Mouse (Mus musculus) heart, adult 2 months (tissue): ENCODE measurements around the gene Defa25. TPM values are rescaled to one million over a fixed set of nuclear protein-coding genes. Genes with fewer than 3 reads are reported as not detected.
A peak's percentile ranks its signal among the peaks of the same experiment; 100 is the strongest.
"Not testable (repeated sequence)": the region's sequence is repeated elsewhere in the genome, so short reads cannot be mapped to it uniquely, and the experiment has no call there.

Experiments
- DNase-seq, 2 experiments: peaks; one replicate each; pipeline ENCODE4 v3.0.0; 2021
- H3K27ac ChIP-seq: fragments of 200-600 bp; 2 replicates; pipeline ENCODE4 v1.8.1; 2022
- H3K27me3 ChIP-seq: fragments of 200-500 bp; 2 replicates; pipeline ENCODE4 v1.6.1; 2012; ENCODE audit warnings: mild to moderate bottlenecking, low read length, inconsistent platforms, mixed read lengths; ENCODE audit not compliant: control insufficient read depth, insufficient read depth
- H3K36me3 ChIP-seq: fragments of 200-500 bp; 2 replicates; pipeline ENCODE4 v1.6.1; 2012; ENCODE audit warnings: low read length, inconsistent platforms; ENCODE audit not compliant: control insufficient read depth, insufficient read depth
- H3K4me1 ChIP-seq: fragments of 200-500 bp; 2 replicates; pipeline ENCODE4 v1.6.1; 2011; ENCODE audit warnings: low read length; ENCODE audit not compliant: control insufficient read depth, insufficient read depth
- H3K4me3 ChIP-seq: fragments of 200-600 bp; 2 replicates; pipeline ENCODE4 v1.8.1; 2022
- H3K79me2 ChIP-seq: fragments of 200-500 bp; replicated peaks from 2 replicates; pipeline ENCODE4 v1.6.1; 2012; ENCODE audit warnings: mild to moderate bottlenecking, inconsistent platforms, low read length, moderate library complexity, mixed read lengths; ENCODE audit not compliant: control insufficient read depth, insufficient read depth
- H3K9ac ChIP-seq: fragments of 200-500 bp; 2 replicates; pipeline ENCODE4 v1.6.1; 2012; ENCODE audit warnings: low read depth, mild to moderate bottlenecking, control low read depth, inconsistent platforms, low read length, mixed read lengths
- CTCF ChIP-seq: fragments of 200-600 bp; IDR thresholded peaks from 2 replicates; pipeline ENCODE4 v1.8.1; 2022; ENCODE audit warnings: antibody characterized with exemption, mild to moderate bottlenecking, moderate library complexity
- EP300 ChIP-seq: fragments of 200-500 bp; IDR thresholded peaks from 2 replicates; pipeline ENCODE4 v1.6.1; 2011; ENCODE audit warnings: low read depth, low read length, control low read depth; ENCODE audit not compliant: insufficient read depth
- POLR2A ChIP-seq: fragments of 200-500 bp; IDR thresholded peaks from 2 replicates; pipeline ENCODE4 v1.6.1; 2011; ENCODE audit warnings: mild to moderate bottlenecking, low read depth, low read length, control low read depth; ENCODE audit not compliant: insufficient read depth
- WGBS: fragments of 180-500 bp; shearing (Covaris S2); methylation state at CpG from one replicate; pipeline ENCODE4 v1.1.7; 2018; 5-methylcytosine and 5-hydroxymethylcytosine counted together
- intact Hi-C: fragments of 180-260 bp; cut with DNase I; formaldehyde crosslinking; loops from one replicate; pipeline ENCODE4 v1.15.1; 2025
- long read RNA-seq: library from polyadenylated mRNA; stranded (forward); transcript quantifications from one replicate; pipeline ENCODE4 v2.0.0, GENCODE M21; 2021
- polyA plus RNA-seq: library from polyadenylated mRNA; depleted of rRNA; stranded (reverse); fragments of >200 nt; gene quantifications from 2 replicates; pipeline ENCODE4 v1.2.3, GENCODE M21; 2012; rRNA removed
- total RNA-seq, 2 experiments: library from RNA; stranded (reverse); gene quantifications; 2 replicates each; pipeline ENCODE4 v1.2.3; 2021

Gene Defa25
- total RNA-seq, result not detected
- polyA plus RNA-seq, result not detected in 2 replicates
- long read RNA-seq, result 0 reads

DNA sequence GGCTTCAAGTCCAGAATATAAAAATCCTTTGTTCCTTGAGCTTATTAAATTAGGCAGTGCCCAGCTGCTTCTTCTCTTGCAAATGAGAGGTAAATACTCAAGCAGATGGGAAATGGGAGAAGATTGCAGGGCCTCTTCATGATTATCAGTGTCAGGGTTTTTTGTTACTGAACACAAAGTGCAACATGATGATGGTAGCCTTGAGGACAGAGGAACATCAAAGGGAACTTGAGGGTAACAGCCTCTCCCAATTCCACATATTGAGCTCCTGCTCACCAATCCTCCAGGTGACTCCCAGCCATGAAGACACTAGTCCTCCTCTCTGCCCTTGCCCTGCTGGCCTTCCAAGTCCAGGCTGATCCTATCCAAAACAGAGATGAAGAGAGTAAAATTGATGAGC, at the start of gene Defa25:
TSS of gene Defa25 (plus strand) at position 301 of the 400 bp plus-strand sequence.
- H3K4me3 ChIP-seq, H3K4me1 ChIP-seq, H3K36me3 ChIP-seq, intact Hi-C loops, H3K9ac ChIP-seq, DNase-seq, H3K27ac ChIP-seq, H3K27me3 ChIP-seq, H3K79me2 ChIP-seq: not testable (repeated sequence)

- H3K79me2 ChIP-seq, H3K9ac ChIP-seq, intact Hi-C loops, DNase-seq, H3K4me1 ChIP-seq, H3K27me3 ChIP-seq, H3K27ac ChIP-seq, H3K4me3 ChIP-seq, H3K36me3 ChIP-seq: not testable (repeated sequence)
- WGBS, result no CpG with 5 or more reads among the region's 1 CpGs
Observed at GRCm38 (mm10) chr8:21054747-21055146, 29.5 kb upstream of the Defa25 start, which contains the start of gene Defa23. TSS of gene Defa23 (plus strand) at chr8:21055047.

DNA sequence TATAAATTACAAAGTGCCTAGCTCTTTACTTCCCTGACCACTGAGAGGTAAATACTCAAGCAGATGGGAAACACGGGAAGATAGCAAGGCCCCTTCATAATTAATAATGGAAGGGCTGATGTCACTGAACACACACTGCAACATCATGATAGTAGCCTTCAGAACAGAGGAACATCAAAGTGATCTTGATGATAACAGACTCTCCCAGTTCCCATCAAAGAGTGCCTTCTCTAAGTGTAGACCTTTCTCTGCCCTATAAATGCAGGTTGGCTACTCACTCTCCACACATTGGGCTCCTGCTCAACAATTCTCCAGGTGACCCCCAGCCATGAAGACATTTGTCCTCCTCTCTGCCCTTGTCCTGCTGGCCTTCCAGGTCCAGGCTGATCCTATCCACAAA, 19.5 kb upstream of the Defa25 start, which contains the start of gene Defa35:
TSS of gene Defa35 (plus strand) at position 301 of the 400 bp plus-strand sequence.
- intact Hi-C loops, result not testable (repeated sequence)

DNA sequence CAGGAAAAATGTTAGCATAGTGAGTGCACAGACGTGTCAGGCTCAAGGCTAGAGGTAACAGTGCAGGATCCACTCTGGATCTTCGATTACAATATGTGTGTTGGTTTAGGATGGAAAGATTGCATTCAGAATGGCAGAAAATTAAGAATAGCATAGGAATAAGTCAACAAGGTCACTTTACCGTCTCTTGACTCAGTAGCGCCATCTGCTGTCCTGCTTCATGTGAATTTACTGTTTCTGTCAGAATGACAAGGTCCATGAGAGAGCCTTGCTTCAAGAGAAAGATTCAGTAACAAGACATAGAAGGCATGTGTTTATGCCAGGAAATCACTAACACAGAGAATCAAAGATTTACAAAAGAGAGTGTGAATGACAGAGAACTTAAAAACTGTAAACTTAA, 8.9 kb downstream of the Defa25 start:
- 37% methylated on average over 4 of the region's 4 CpGs for WGBS
- intact Hi-C loops, result no loop called here
- no peak overlapping the region for H3K4me3 ChIP-seq

More for the DNA sequence above, 19.5 kb upstream of the Defa25 start, which contains the start of gene Defa35:
- not testable (repeated sequence) for H3K79me2 ChIP-seq, H3K4me3 ChIP-seq, DNase-seq, H3K27me3 ChIP-seq, H3K36me3 ChIP-seq, H3K4me1 ChIP-seq, H3K27ac ChIP-seq, H3K9ac ChIP-seq
- 48% methylated on average over 1 of the region's 1 CpGs for WGBS

DNA sequence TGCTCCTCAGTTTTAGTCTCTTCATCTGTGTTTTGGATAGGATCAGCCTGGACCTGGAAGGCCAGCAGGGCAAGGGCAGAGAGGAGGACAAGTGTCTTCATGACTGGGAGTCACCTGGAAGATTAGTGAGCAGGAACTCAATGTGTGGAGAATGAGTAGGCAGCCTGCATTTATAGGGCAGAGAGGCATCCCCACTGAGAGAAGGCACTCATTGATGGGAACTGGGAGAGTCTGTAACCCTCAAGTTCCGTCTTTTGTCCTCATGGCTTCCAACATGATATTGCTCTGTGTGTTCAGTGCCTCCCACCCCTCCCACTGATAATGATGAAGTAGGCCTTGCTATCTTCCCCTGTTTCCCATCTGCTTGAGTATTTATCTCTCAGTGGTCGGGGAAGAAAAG, 11.7 kb downstream of the Defa25 start, which contains the start of gene Gm14851:
TSS of gene Gm14851 (minus strand) at position 101 of the 400 bp plus-strand sequence.
- WGBS, result no CpG with 5 or more reads among the region's 2 CpGs
- intact Hi-C loops, DNase-seq, H3K4me3 ChIP-seq, H3K36me3 ChIP-seq, H3K79me2 ChIP-seq, H3K9ac ChIP-seq, H3K27me3 ChIP-seq, H3K27ac ChIP-seq, H3K4me1 ChIP-seq: not testable (repeated sequence)

More for the DNA sequence above, 8.9 kb downstream of the Defa25 start:
- no peak overlapping the region for H3K27ac ChIP-seq
- H3K9ac ChIP-seq, result no peak overlapping the region
- no peaks in the 10 kb centered on the region for H3K27me3 ChIP-seq
- no peak for DNase-seq
- no peaks in the 10 kb centered on the region for H3K79me2 ChIP-seq
- TF ChIP-seq POLR2A, result no peak
- no peak for TF ChIP-seq EP300
- peak; percentile 12; the same call in 1 of the 2 replicates for TF ChIP-seq CTCF
- H3K4me1 ChIP-seq, result no peaks in the 10 kb centered on the region
- H3K36me3 ChIP-seq, result no peaks in the 10 kb centered on the region

DNA sequence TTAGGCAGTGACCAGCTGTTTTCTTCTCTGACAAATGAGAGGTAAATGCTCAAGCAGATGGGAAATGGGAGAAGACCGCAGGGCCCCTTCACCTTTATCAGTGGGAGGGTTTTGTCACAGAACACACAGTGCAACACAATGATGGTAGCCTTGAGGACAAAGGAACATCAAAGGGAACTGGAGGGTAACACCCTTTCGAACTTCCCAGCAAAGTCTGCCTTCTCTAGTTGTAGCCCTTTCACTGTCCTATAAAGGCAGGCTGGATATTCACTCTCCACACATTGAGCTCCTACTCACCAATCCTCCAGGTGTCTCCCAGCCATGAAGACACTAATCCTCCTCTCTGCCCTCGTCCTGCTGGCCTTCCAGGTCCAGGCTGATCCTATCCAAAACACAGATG, 50.1 kb downstream of the Defa25 start, which contains the start of gene Defa30:
TSS of gene Defa30 (plus strand) at position 301 of the 400 bp plus-strand sequence.
- H3K27me3 ChIP-seq, DNase-seq, H3K9ac ChIP-seq, H3K4me1 ChIP-seq, intact Hi-C loops, H3K4me3 ChIP-seq, H3K27ac ChIP-seq, H3K36me3 ChIP-seq, H3K79me2 ChIP-seq: not testable (repeated sequence)
- 42% methylated on average over 3 of the region's 3 CpGs for WGBS

Other genes with a start within 250 kb of the Defa25 start
- not detected for gene Defb33, start 191.8 kb upstream of the Defa25 start, total RNA-seq
- gene Defb33, start 191.8 kb upstream of the Defa25 start, polyA plus RNA-seq, result not detected in 2 replicates
- not detected for gene Gm15056, start 181.8 kb upstream of the Defa25 start, total RNA-seq
- not detected in 2 replicates for gene Gm15056, start 181.8 kb upstream of the Defa25 start, polyA plus RNA-seq
- gene Gm6040, start 162.4 kb upstream of the Defa25 start, total RNA-seq, result not detected
- gene Gm6040, start 162.4 kb upstream of the Defa25 start, polyA plus RNA-seq, result not detected in 2 replicates
- not detected for gene AY761185, start 139.7 kb upstream of the Defa25 start, total RNA-seq
- gene AY761185, start 139.7 kb upstream of the Defa25 start, polyA plus RNA-seq, result not detected in 2 replicates
- not detected for gene Defa21, start 58.9 kb upstream of the Defa25 start, total RNA-seq
- gene Defa21, start 58.9 kb upstream of the Defa25 start, polyA plus RNA-seq, result not detected in 2 replicates
- gene Defa23, start 29.4 kb upstream of the Defa25 start, total RNA-seq, result not detected
- gene Defa23, start 29.4 kb upstream of the Defa25 start, polyA plus RNA-seq, result 0.88 TPM in 1 of 2 replicates, not detected in the other
- not detected for gene Defa35, start 19.4 kb upstream of the Defa25 start, total RNA-seq
- not detected in 2 replicates for gene Defa35, start 19.4 kb upstream of the Defa25 start, polyA plus RNA-seq
- gene Gm14851, start 11.6 kb downstream of the Defa25 start, total RNA-seq, result not detected
- gene Gm14851, start 11.6 kb downstream of the Defa25 start, polyA plus RNA-seq, result not detected in 2 replicates
- not detected for gene Defa30, start 50.2 kb downstream of the Defa25 start, total RNA-seq
- gene Defa30, start 50.2 kb downstream of the Defa25 start, polyA plus RNA-seq, result not detected in 2 replicates
- not detected for gene Defa22, start 77.8 kb downstream of the Defa25 start, total RNA-seq
- gene Defa22, start 77.8 kb downstream of the Defa25 start, polyA plus RNA-seq, result not detected in 2 replicates
- gene Defa31, start 107.2 kb downstream of the Defa25 start, total RNA-seq, result not detected
- not detected in 2 replicates for gene Defa31, start 107.2 kb downstream of the Defa25 start, polyA plus RNA-seq
- gene Gm15293, start 117.1 kb downstream of the Defa25 start, total RNA-seq, result not detected
- not detected in 2 replicates for gene Gm15293, start 117.1 kb downstream of the Defa25 start, polyA plus RNA-seq
- gene Gm15292, start 165.3 kb downstream of the Defa25 start, total RNA-seq, result not detected
- gene Gm15292, start 165.3 kb downstream of the Defa25 start, polyA plus RNA-seq, result not detected in 2 replicates
- gene Defa27, start 231.1 kb downstream of the Defa25 start, total RNA-seq, result not detected
- not detected in 2 replicates for gene Defa27, start 231.1 kb downstream of the Defa25 start, polyA plus RNA-seq
- gene Defa29, start 242.6 kb downstream of the Defa25 start, total RNA-seq, result not detected
- not detected in 2 replicates for gene Defa29, start 242.6 kb downstream of the Defa25 start, polyA plus RNA-seq